Mouse (Mus musculus) myocyte (in vitro differentiated cells): ENCODE results near the gene Slc32a1.

Experiments used
- CEBPB ChIP-seq: IDR thresholded peaks from 2 replicates; pipeline ENCODE4 v1.6.1; 2011; ENCODE audit warnings: mild to moderate bottlenecking, moderate library complexity; ENCODE audit not compliant: poor library complexity, insufficient read depth, severe bottlenecking
- E2F4 ChIP-seq: IDR thresholded peaks from one replicate; pipeline ENCODE4 v1.6.1; 2011; ENCODE audit warnings: mild to moderate bottlenecking, control low read depth, moderate library complexity; ENCODE audit not compliant: insufficient read depth
- MAX ChIP-seq: IDR thresholded peaks from one replicate; pipeline ENCODE4 v1.6.1; 2011; ENCODE audit warnings: low read depth, mild to moderate bottlenecking, control low read depth
- MYOD1 ChIP-seq, 3 experiments: IDR thresholded peaks; one replicate each; pipeline ENCODE4 v1.6.1; 2011; ENCODE audit warnings: control low read depth in 2 of 3, low read depth in 2 of 3, mild to moderate bottlenecking in 2 of 3, moderate library complexity in 1 of 3; ENCODE audit not compliant: insufficient read length in 2 of 3, control insufficient read depth in 1 of 3
- MYOG ChIP-seq, 3 experiments: IDR thresholded peaks; one replicate each; pipeline ENCODE4 v1.6.1; 2011; ENCODE audit warnings: control low read depth in 2 of 3, low read depth in 2 of 3, mild to moderate bottlenecking in 2 of 3; ENCODE audit not compliant: insufficient read length in 2 of 3, control insufficient read depth in 1 of 3, insufficient read depth in 1 of 3
- POLR2A ChIP-seq: IDR thresholded peaks from one replicate; pipeline ENCODE4 v1.6.1; 2011; ENCODE audit warnings: low read depth, mild to moderate bottlenecking, control low read depth, moderate library complexity; ENCODE audit not compliant: insufficient read length
- POLR2AphosphoS2 ChIP-seq: IDR thresholded peaks from one replicate; pipeline ENCODE4 v1.6.1; 2011; ENCODE audit warnings: low read depth, control low read depth; ENCODE audit not compliant: insufficient read length
- REST ChIP-seq: IDR thresholded peaks from one replicate; pipeline ENCODE4 v1.6.1; 2011; ENCODE audit warnings: mild to moderate bottlenecking, control low read depth, moderate library complexity; ENCODE audit not compliant: insufficient read depth, insufficient read length
- SRF ChIP-seq: IDR thresholded peaks from one replicate; pipeline ENCODE4 v1.6.1; 2011; ENCODE audit warnings: low read depth; ENCODE audit not compliant: control insufficient read depth, insufficient read length
- TCF12 ChIP-seq: IDR thresholded peaks from one replicate; pipeline ENCODE4 v1.6.1; 2011; ENCODE audit warnings: mild to moderate bottlenecking, control low read depth; ENCODE audit not compliant: poor library complexity, insufficient read depth, severe bottlenecking
- TCF3 ChIP-seq: IDR thresholded peaks from one replicate; pipeline ENCODE4 v1.6.1; 2011; ENCODE audit warnings: low read depth, control low read depth; ENCODE audit not compliant: insufficient read length
- USF1 ChIP-seq: IDR thresholded peaks from one replicate; pipeline ENCODE4 v1.6.1; 2011; ENCODE audit warnings: low read depth, mild to moderate bottlenecking, control low read depth, moderate library complexity

DNA sequence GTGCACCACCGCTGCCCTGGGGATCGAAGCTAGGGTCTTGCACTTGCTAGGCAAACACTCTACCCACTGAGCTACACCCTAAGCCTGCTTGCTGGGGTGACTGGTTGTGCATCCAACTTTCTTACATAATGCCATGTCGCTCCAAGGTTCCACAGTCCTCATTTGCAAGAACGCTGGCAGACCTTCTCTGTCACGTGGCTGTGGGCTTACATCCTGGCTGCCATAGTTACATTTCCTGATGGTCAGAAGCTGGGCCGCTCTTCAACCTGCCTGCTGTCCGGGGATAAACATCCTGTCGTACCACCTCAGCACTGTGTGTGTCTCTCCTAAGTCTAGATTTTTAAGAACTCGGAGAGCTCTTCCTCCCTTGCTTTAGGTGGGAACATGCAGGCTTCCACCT lies 44.1 kb downstream of the Slc32a1 start:
- TF ChIP-seq E2F4 (no peak), MYOG (IDR thresholded peaks at IDR 0.05; ENCODE audit: control insufficient read depth in 1 of 3, insufficient read depth in 1 of 3, insufficient read length in 2 of 3, low read depth in 2 of 3) (no peak), SRF (no peak), POLR2A (no peak), MAX (no peak), REST (no peak), TCF12 (no peak), MYOD1 (IDR thresholded peaks at IDR 0.05; ENCODE audit: control insufficient read depth in 1 of 3, insufficient read length in 2 of 3, low read depth in 2 of 3) (no peak), USF1 (no peak), POLR2AphosphoS2 (no peak), TCF3 (no peak), CEBPB (no peak)
